Mouse (Mus musculus): Measurements from ENCODE around the gene Mob3b.
"Not testable (repeated sequence)": the region's sequence is repeated elsewhere in the genome, so short reads cannot be mapped to it uniquely, and the experiment has no call there.

Gene Mob3b

GRCm38 (mm10) chr4:34912171-34912570 is 245.1 kb downstream of the Mob3b start:
- in situ Hi-C loops (cut with MboI; ENCODE audit: low sequenced_read_pairs): no loop called here

DNA sequence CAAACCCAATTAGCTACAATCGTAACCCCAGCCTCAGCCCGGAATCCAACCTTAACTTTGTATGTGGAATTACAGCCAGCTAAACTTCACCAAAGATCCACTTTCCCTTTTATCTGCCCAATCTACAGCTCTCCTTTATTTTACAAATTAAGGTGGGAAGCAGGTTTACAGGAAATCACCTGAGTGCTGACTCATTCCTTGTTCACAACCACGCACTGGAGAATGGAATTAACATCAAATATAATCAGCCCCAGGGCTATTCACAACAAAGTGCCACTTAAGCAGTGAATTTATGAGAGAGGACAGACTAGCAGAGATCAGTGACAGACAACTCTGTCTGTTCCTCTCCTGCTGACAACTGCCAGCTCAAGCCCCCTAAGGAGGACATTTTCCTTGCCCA is 245.9 kb downstream of the Mob3b start:
- in situ Hi-C loops (cut with MboI; ENCODE audit: low sequenced_read_pairs): no loop called here

- in situ Hi-C loops (cut with MboI; ENCODE audit: low sequenced_read_pairs): no loop called here
These were observed 249.2 kb downstream of the Mob3b start for GRCm38 (mm10) chr4:34908127-34908526.

DNA sequence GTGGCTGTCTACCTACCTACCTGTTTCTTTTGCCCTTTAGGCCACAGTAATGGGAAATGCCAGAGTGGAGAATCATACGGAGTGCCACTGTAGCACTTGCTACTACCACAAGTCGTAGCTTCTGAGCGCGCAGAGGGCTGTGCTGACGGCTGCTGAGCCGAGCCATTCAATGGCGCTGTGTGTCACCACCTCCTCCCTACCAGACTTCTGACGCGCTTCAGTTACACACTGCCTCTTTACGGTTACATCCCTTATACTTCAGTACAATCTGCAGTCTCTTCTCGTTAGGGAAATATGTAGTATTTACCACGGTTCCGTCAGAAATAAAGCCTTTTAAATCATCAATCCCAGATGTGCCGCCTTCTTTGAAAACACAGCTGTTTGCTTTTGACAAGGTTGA is 250.3 kb downstream of the Mob3b start:
- in situ Hi-C loops (cut with MboI; ENCODE audit: low sequenced_read_pairs): no loop called here

DNA sequence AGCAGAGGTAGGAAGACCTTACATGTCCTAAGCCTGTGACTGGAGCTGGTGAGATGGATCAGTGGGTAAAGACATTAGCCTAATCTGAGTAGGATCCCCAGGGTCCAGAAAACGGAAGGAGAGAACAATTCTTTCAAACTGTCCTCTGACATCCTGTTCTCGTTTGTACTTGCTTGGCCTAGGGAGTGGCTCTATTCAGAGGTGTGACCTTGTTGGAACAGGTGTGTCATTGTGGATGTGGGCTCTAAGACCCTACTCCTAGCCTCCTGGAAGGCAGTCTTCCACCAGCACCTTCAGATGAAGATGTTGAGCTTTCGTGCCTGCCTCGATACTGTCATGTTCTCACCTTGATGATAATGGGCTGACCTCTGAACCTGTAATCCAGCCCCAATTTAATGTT is 251.1 kb downstream of the Mob3b start:
- in situ Hi-C loops (cut with MboI; ENCODE audit: low sequenced_read_pairs): no loop called here

- in situ Hi-C loops (cut with MboI; ENCODE audit: low sequenced_read_pairs): no loop called here
These were observed 251.9 kb downstream of the Mob3b start for GRCm38 (mm10) chr4:34905396-34905795.

DNA sequence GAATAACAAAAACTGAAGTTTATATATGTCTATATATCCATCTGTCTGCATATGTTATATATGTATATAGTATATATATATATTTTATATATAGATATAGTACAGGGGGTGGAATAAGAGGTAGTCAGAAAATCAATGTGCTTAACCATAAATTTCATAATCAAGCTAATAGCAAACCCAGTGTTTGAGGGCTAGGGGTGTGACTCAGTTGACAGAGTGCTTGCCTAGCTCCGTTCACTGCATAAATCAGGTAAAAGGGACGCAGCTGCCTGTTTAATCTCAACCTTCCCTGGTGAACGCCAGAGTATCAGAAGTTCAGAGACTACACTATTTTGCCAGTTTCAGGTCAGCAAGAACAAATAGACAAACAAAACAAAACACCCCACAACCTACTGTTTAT is 255.7 kb downstream of the Mob3b start:
- in situ Hi-C loops (cut with MboI; ENCODE audit: low sequenced_read_pairs): not testable (repeated sequence)

- in situ Hi-C loops (cut with MboI; ENCODE audit: low sequenced_read_pairs): no loop called here
These were observed 256.1 kb downstream of the Mob3b start for GRCm38 (mm10) chr4:34901166-34901565.

DNA sequence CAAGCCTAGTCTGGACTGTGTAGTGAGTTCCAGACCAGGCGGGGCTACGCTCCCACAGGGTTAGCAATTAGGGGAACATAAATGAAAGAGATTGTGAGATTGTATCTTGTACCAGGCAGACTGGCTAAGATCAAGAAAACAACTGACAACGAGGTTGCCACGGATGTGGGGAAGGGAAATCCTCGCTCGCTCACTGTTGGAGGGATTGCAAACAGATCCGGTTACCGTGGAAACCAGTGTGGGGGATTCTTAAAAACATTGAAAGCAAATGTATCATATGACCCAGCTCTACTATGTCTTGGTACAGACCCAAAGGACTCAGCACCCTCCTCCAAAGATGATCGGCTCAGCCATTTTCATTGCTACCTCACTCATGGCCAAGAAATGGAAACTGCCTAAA is 257.1 kb downstream of the Mob3b start:
- in situ Hi-C loops (cut with MboI; ENCODE audit: low sequenced_read_pairs): no loop called here

DNA sequence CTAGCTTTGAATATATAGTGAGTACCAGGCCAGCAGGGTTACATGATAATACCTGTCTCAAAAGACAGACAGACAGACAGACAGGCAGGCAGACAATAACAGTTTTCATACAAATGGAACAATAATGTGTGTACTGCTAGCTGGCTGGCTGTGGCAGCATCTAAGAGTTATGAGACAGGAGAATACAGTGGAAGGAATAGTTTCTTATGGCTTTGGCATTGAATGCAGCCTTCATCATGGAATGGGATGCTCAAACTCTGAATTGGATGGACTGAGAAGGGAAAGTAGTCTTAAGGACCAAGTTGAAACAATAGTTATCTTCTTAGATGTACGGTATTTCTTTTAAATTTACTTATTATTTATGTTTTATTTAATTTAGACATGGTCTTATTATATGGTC is 258.0 kb downstream of the Mob3b start:
- in situ Hi-C loops (cut with MboI; ENCODE audit: low sequenced_read_pairs): no loop called here

Data from CH12F3 (cell line).